Mouse (Mus musculus) left cerebral cortex, adult 18-20 months (tissue): ENCODE measurements around the gene Morn3. TPM values are rescaled to one million over a fixed set of nuclear protein-coding genes. Genes with fewer than 3 reads are reported as not detected.

Experiments used
- DNase-seq, 2 experiments: peaks; one replicate each; pipeline ENCODE4 v3.0.0; 2021 to 2022; ENCODE audit warnings: low spot score in 2 of 2, mixed read lengths in 1 of 2
- total RNA-seq, 2 experiments: library from RNA; stranded (reverse); gene quantifications; 2 replicates each; pipeline ENCODE4 v1.2.3; 2021

Gene Morn3
- total RNA-seq, 2 experiments from 2014 or later, result 0.40 TPM; not detected in 1

DNA sequence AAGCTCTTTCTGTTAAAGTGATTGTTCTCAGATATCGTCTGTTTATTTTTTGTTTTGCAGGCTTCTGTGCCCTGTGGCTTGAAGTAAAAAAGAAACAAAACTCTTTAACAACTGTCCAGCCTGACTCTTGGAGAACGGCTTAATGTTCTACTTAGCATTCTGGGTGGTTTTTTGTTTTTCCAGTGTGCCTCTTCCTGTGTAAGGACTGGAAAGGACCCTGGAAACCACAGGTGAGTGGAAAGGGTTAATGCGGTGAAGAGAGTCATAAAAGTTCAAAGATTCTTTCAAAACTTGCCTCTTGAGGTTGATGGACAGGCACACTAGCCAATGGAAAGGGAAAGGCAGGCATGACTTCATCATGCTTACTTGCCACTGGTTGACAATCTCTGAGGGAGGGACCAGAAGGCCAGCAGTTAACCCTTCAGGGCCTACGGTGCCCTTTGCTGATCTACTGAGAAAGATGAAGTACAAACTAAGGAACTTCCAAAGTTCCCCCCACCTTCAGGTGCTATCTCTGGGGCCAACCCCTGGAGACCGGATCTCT lies 52.4 kb downstream of the Morn3 start:
- DNase-seq, result peak; percentile 59 to 71

GRCm38 (mm10) chr5:122993811-122994210 lies 53.0 kb downstream of the Morn3 start:
- no peak for DNase-seq

- no peak for DNase-seq
Measured at GRCm38 (mm10) chr5:122991350-122992004, 55.3 kb downstream of the Morn3 start.

DNA sequence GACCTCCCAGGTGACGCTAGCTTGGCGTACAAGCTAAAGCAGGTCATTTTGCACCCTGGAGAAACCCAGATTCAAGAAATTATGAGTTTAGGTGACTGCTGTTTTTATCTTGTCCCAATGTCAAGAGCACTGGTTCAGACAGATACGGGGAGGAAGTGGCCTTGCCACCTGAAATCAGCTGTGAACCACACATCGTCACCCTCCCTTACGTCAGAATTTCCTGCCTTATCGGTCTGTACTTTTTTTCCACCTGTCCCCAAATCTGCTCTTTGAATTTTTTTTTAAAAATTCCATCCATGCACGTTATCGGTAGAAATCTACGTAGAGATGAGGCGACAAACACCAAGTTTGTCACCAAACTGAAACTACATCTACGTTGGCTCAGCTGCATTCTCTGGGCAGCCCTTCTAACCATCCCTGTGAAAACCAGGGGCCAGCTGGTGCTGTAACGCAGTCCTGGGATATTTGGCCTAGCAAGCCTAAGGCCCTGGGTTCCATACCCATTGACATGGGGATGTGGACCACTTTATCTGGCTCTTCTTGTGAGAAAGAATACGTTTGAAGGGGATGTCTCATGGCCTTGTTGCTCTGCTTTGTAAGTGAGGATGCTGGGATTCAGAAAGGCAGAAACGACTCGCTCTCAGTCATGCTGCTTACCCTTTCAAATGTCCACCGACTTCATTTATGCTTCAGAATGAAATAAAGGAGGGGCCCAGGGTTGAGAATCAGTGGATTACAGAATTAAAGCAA lies 56.2 kb downstream of the Morn3 start:
- DNase-seq, result no peak

- no peak for DNase-seq
Measured at GRCm38 (mm10) chr5:122989551-122990330, 57.1 kb downstream of the Morn3 start, which contains the start of gene Kdm2b. Kdm2b (minus strand) TSS chr5:122989823.

GRCm38 (mm10) chr5:122989001-122989525 lies 57.8 kb downstream of the Morn3 start:
- DNase-seq, result peak; percentile 61 to 72

DNA sequence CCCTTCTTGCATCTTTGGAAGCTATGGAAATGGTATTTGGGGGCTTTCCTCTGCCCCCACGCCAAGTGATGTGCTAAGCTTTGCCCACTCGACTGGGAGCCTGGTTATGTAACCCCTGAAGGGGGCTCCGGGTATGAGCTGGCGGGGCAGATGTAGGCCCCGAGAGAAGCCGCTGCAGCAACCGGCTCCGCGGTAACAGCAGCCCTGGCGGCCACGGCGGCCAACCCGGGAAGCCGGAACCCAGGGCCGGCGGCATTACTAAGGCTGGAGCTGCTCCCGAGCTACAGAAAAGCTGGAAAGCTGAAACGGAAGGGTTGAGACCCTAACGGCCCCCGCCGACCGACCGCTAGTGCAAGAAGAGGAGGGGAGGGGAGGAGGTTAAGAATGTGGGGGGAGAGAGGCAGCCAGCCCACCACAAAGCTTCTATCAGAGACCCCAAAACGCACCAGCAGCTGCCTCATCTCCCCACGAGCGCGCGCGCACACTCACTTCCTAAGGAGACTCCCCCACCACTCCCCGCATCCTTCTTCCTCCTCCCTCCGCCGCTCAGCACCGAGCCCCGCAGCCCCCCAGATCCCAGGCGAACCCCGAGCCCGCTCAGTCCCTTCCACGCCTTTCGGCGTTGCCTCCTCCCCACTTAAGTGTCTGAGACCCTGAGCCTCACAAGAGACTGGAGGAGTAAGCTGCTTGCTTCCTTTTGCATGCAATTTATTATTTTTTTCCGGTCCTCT lies 58.6 kb downstream of the Morn3 start:
- peak; percentile 52 to 69 for DNase-seq

DNA sequence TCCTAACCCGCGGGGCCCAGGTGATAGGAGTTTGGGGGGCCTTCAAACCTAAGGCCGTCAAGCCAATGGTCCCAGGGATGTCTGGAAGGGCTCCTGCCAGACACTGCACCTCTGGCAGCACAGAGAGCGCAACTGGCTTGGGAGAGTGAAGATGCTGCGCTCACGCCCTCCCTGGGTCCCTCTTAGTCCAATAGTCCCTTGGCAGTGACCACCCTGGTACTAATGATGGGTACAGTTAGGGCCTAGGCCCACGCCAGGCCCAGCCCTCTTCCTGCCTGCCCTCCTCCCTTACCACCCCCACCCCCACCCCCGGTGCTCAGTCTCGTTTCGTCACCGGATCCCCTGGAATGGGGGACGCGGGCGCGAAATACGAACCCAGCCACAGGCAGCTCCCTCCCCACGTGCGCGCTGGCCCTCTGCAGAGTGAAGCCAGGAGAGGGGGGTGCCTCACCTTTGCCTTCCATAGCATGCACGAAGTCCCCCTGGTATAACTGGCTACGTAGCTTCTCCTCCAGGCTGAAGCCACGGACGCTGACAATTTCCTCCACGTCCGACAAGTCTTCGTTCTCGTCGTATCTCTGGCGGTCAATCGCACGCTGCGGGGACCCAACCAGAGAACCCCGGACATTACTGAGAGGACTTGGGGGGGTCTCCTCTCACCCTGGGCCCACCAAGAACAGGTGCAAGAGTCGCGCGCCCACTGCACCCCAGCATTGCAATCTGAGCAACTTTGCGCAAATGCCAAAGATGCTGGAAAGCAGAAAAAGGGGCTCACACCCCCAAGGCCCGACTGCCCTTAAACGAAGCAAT lies 59.4 kb downstream of the Morn3 start:
- peak; percentile 38 to 40 for DNase-seq

DNA sequence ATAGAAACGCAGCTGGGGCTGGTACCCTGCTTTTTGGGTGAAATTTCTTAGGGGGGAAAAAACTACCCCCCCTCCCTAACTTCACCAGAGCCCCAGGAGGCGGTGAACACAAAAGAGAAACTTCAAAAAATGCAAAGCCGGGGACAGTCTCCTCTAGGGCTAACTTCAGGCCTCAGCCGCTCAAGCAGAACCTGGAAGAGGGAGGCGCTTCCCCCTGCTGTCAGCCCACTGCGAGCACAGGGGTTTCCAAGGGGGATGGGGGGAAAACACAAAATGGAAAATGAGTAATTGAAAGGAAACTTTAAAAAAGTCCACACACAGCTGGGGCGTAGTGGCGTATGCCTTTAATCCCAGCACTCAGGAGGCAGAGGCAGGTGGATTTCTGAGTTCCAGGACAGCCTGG lies 60.7 kb downstream of the Morn3 start:
- no peak for DNase-seq

Other genes with a start within 250 kb of the Morn3 start
- gene Anapc5, start 225.7 kb downstream of the Morn3 start, total RNA-seq, result 100 to 1,000 TPM; 212 to 231 TPM
- gene Rnf34, start 197.0 kb downstream of the Morn3 start, total RNA-seq, result 10 to 100 TPM; 51.9 to 53.3 TPM
- 10 to 100 TPM; 24.2 to 25.5 TPM for gene Kdm2b, start 57.2 kb downstream of the Morn3 start, total RNA-seq
- gene Orai1, start 31.9 kb downstream of the Morn3 start, total RNA-seq, result 1 to 10 TPM; 8.8 to 10.0 TPM
- 10 to 100 TPM; 13.2 to 13.8 TPM for gene Tmem120b, start 21.4 kb upstream of the Morn3 start, total RNA-seq
- 10 to 100 TPM; 50.5 to 51.0 TPM for gene Rhof, start 85.7 kb upstream of the Morn3 start, total RNA-seq
- gene Setd1b, start 95.2 kb upstream of the Morn3 start, total RNA-seq, result 10 to 100 TPM; 34.0 to 34.5 TPM
- 10 to 100 TPM; 23.1 to 28.3 TPM for gene Psmd9, start 122.4 kb upstream of the Morn3 start, total RNA-seq
- gene Hpd, start 135.7 kb upstream of the Morn3 start, total RNA-seq, result under 1 TPM in 1 of 2 experiments, not detected in 1; 0.37 TPM
- 1 to 10 TPM; 3.8 to 4.2 TPM for gene Wdr66, start 205.1 kb upstream of the Morn3 start, total RNA-seq